Mouse (Mus musculus): ENCODE measurements at regions not wholly inside any gene's neighbourhood (a gene's known extent, or its start where the extent isn't known, plus 50 kb on each side); places are given as distances from the start of the nearest gene placed in this dataset.

GRCm38 (mm10) chr13:50906431-50906830, 194.2 kb upstream of the Spin1 start:
- DNase-seq (ENCODE audit: low read depth, low spot score): peak; percentile 67

GRCm38 (mm10) chr13:50906910-50907309, 193.8 kb upstream of the Spin1 start:
- peak; percentile 81 for DNase-seq (ENCODE audit: low read depth, low spot score)

- peak; percentile 61 for DNase-seq (ENCODE audit: low read depth, low spot score)
Observed at GRCm38 (mm10) chr13:50912776-50913175, 187.9 kb upstream of the Spin1 start.

DNA sequence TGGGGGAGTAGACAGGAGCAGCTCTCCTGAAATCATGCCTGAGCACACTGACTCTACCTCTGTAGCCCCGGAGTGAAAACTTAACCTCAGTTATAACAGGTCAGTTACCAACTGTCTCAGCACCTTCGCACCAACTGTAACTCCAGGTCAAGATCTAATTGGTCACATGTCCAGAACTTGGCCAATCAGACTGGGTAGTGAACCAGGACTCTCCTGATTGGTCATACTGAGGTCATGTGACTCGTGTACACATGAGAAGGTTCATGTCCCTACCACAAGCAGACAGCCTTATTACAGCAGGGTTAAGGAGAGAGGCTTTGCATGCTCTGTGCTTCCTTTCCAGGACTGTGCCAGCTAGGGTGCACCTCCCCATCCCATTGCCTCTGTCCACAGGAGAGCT, 166.7 kb upstream of the Spin1 start:
- peak; percentile 35 for DNase-seq (ENCODE audit: low read depth, low spot score)

DNA sequence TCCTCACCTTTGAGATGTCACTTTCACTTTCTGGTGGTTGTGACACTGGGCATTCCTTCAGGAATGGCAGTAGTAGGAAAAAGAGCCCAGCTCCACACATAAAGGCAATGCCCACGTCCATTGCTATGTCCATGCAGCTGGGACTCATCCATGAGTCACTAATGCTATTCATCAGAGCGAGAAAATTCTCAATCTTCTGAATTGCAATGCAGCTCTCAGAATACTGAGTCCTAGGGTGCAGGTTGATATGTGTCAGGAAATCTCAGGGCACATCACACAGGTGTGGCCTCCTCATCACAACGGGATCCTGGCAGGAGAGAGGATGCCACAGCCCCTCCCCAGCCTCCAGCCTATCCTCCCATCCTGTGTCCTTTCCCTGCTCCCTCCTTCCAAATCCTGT, 158.1 kb upstream of the Spin1 start:
- no peak for DNase-seq (ENCODE audit: low read depth, low spot score)

GRCm38 (mm10) chr13:50949545-50950226, 151.0 kb upstream of the Spin1 start:
- peak; percentile 75 for DNase-seq (ENCODE audit: low read depth, low spot score)

DNA sequence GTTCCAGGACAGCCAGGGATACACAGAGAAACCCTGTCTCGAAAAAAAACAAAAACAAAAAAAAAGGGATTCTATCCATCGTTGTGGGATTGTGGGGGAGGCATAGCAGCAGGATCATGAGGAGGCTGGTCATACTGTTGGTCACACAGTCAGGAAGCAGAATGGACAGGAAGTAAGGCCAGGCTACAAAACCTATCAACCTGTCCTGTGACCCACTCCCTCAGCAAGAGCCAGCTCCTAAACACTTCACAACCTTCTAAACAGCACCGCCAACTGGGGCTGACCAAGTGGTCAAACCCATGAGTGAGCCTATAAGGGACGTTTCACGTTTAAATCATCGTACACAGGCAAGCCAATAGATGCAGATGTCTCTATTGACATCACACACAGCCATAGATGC, 146.0 kb upstream of the Spin1 start:
- no peak for DNase-seq (ENCODE audit: low read depth, low spot score)

- DNase-seq (ENCODE audit: low read depth, low spot score): no peak
Observed at GRCm38 (mm10) chr13:50958051-50958883, 142.4 kb upstream of the Spin1 start.

GRCm38 (mm10) chr13:50960909-50961308, 139.8 kb upstream of the Spin1 start:
- no peak for DNase-seq (ENCODE audit: low read depth, low spot score)

GRCm38 (mm10) chr13:50964070-50964469, 136.6 kb upstream of the Spin1 start:
- peak; percentile 80 for DNase-seq (ENCODE audit: low read depth, low spot score)

- peak; percentile 58 for DNase-seq (ENCODE audit: low read depth, low spot score)
Observed at GRCm38 (mm10) chr13:50965041-50965440, 135.6 kb upstream of the Spin1 start.

DNA sequence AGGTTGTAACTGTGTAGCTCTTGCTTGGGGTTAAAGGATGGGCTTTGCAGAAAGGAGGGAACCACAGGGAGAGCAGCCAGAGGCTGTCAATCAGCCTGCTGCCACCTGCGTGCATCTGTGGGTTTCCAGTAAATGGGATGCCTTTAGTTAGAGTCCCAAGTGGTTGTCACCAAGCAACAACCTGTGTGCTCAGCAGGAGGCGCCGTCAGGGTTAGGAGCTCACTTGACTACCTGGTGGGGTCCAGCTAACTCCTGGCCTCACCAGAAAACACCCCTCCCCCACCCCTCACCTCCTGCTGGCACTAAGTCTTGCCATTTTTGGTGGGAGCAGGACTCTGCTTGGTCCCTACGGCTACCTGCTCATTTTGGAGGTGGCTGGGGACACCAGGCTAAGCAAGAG, 135.0 kb upstream of the Spin1 start:
- DNase-seq (ENCODE audit: low read depth, low spot score): peak; percentile 65

DNA sequence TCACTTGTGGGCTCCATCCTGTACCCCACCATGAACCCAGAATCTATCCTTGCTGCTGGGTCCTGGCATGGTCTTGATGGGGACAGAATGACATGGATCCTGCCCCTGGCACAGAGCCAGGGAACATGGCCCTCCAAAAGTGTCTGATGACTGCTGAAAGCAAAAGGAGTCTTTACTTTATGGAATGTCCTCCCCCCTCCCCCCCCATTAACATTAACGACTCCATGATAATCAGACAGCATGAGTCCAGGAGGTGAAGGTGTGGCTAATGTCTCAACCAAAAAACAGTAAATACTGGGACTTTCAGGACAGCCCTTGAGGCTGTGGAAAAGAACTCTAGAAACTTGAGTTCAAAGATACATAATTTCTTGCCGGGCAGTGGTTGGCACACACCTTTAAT, 133.9 kb upstream of the Spin1 start:
- DNase-seq (ENCODE audit: low read depth, low spot score): peak; percentile 65

- DNase-seq (ENCODE audit: low read depth, low spot score): no peak
Observed at GRCm38 (mm10) chr13:50973379-50973778, 127.3 kb upstream of the Spin1 start.

GRCm38 (mm10) chr13:50975306-50975920, 125.3 kb upstream of the Spin1 start:
- DNase-seq (ENCODE audit: low read depth, low spot score): no peak

DNA sequence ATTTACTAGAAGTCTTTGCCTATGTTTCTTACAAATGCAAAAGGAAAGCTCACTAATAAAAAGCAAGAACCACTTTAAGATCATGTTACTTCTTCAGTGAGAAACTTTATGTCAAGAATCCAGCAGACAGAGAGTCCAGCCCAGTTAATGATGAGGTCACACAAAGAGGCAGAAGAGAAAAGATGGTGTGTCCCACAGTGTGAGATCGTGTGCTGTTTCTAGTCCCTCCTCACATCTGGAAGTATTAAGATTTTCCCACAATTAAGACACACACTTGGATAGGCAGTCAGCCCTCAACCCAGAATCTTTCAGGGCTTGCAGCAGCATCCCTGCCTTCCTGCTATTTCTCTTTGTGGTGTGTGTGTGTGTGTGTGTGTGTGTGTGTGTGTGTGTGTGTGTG, 118.7 kb upstream of the Spin1 start:
- no peak for DNase-seq (ENCODE audit: low read depth, low spot score)

DNA sequence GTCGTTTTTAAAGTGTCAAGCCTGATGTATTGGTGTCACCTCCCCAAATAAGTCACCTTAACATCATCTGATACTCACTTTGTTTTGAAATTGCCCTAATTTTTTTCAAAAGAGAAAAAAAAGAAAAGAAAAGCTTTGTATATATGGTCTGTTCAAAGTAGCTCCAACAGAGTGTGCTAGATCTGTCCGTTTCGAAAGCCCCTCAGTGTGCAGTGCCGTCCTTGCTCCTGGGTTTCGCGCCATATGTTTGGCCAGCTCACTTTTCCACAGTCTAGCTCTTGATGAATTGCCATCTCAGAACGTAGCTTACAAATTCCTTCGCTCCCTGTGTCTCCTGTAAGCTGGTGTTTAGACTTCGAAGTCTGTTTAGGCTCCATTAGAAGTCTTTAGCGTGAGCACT, 117.7 kb upstream of the Spin1 start:
- DNase-seq (ENCODE audit: low read depth, low spot score): no peak

DNA sequence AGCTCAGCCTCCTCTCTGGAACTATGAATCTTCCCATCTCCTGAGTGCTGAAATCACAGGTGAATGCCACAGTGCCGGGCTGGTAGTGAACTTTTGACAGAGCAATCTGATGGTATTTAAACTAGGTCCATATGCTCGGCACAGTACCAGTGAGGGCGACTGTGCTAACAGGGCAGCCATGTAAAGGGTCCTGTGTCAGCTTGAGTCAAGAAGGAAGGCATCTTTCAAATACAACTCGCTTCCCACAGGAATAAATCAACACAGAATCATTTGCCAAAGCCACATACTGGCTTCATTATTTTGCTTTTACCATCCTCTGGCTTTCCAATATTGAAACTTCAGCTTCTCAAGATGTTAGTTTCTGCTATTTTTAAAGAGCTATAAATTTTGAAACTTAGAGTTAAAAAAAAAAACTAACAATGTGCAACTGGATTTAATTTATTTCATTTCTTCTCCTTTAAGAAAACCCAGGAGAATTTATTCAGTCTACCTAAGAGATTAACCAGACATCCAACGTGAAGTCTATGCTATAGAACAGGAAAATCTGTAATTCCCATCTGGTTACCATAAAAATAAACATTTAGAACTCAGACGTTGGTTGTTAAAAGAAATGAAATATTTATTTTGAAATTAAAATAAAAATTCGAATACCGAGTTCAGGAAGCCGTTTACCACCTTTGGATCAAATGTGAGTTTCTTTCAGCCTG, 108.8 kb upstream of the Spin1 start:
- no peak for DNase-seq (ENCODE audit: low read depth, low spot score)

- DNase-seq (ENCODE audit: low read depth, low spot score): no peak
Observed at GRCm38 (mm10) chr13:50999738-51000137, 100.9 kb upstream of the Spin1 start.

DNA sequence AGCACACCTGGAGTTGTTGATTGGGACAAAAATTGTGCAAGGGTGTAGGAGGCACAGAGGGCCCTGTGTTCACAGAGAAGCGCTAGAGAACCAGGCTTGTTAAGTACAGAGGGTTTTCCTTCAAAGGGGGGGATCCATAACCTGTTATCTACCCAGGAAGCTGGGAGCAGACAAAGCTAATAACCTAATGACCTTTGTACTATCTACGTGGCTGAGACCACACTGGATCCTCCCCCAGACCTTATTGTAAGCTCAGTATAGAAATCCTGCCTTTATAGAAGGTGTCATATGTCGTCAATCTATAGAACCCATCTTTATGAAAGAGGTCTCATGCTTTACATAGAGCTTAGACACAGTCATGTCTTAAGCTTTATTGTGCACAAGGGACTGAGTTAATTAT, 95.9 kb upstream of the Spin1 start:
- DNase-seq (ENCODE audit: low read depth, low spot score): no peak

- no peak for DNase-seq (ENCODE audit: low read depth, low spot score)
Observed at GRCm38 (mm10) chr13:51010736-51011135, 89.9 kb upstream of the Spin1 start.

DNA sequence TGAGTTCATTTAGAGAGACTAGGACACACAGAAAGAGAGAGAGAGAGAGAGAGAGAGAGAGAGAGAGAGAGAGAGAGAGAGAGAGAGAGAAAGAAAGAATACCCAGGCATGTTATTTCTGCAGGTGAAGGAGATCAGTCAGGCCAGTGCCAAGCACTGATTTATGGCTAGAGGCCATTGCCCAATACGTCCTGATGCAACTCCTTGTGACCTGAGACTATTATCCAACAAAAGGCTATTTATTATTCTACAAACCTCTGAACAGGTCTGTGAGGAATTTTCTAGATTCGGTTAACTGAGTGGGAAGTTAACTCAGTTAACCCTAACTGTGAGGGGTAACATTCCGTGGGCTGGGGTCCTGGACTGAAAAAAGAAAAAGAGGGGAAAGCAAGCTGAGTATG, 84.5 kb upstream of the Spin1 start:
- DNase-seq (ENCODE audit: low read depth, low spot score): no peak
